Mouse (Mus musculus) stomach, postnatal 0 days (tissue): ENCODE data around the gene Tnfsf13. TPM values are rescaled to one million over a fixed set of nuclear protein-coding genes. Genes with fewer than 3 reads are reported as not detected.

ENCODE experiments used
- ATAC-seq: fragments of 200-750 bp; cut with Nextera tagmentation; 2 replicates; pipeline ENCODE4 v1.8.0; 2017; ENCODE audit not compliant: low FRiP score, low TSS enrichment
- DNase-seq: peaks from one replicate; pipeline ENCODE4 v3.0.0-alpha.2; 2016; ENCODE audit warnings: low spot score
- H3K27ac ChIP-seq: fragments of 300-500 bp; sonication (generic); replicated peaks from 2 replicates; pipeline ENCODE4 v1.5.1; 2014; ENCODE audit warnings: mild to moderate bottlenecking, control low read depth
- H3K27me3 ChIP-seq: fragments of 300-500 bp; sonication (generic); 2 replicates; pipeline ENCODE4 v1.6.1; 2014; ENCODE audit warnings: low read length; ENCODE audit not compliant: control insufficient read depth, insufficient read depth
- H3K36me3 ChIP-seq: fragments of 300-500 bp; sonication (generic); 2 replicates; pipeline ENCODE4 v1.6.1; 2014; ENCODE audit warnings: low read length, mixed read lengths; ENCODE audit not compliant: control insufficient read depth, insufficient read depth
- H3K4me1 ChIP-seq: fragments of 300-500 bp; sonication (generic); replicated peaks from 2 replicates; pipeline ENCODE4 v1.6.1; 2014; ENCODE audit warnings: antibody characterized with exemption; ENCODE audit not compliant: control insufficient read depth, insufficient read depth
- H3K4me2 ChIP-seq: fragments of 300-500 bp; sonication (generic); replicated peaks from 2 replicates; pipeline ENCODE4 v1.6.1; 2014; ENCODE audit warnings: low read depth, mild to moderate bottlenecking, control low read depth, moderate library complexity
- H3K4me3 ChIP-seq: fragments of 300-500 bp; sonication (generic); 2 replicates; pipeline ENCODE4 v1.5.1; 2014; ENCODE audit warnings: low read depth, low read length, control low read depth
- H3K9ac ChIP-seq: fragments of 300-500 bp; sonication (generic); 2 replicates; pipeline ENCODE4 v1.6.1; 2014; ENCODE audit warnings: mild to moderate bottlenecking, low read length, control low read depth, mixed read lengths
- H3K9me3 ChIP-seq: fragments of 300-500 bp; sonication (generic); 2 replicates; pipeline ENCODE4 v1.6.1; 2016; ENCODE audit warnings: low read length; ENCODE audit not compliant: control insufficient read depth
- CTCF ChIP-seq: IDR thresholded peaks from 2 replicates; pipeline ENCODE4 v1.5.1; 2016; ENCODE audit warnings: antibody characterized with exemption, low read depth, mild to moderate bottlenecking, moderate library complexity
- EP300 ChIP-seq: optimal IDR thresholded peaks from 2 replicates; pipeline ENCODE3; 2016; ENCODE audit warnings: antibody characterized with exemption
- WGBS: fragments of 180-500 bp; shearing (Covaris S2); extraction: QIAGEN DNeasy Blood & Tissue Kit; methylation state at CpG from one replicate; pipeline ENCODE4 v1.1.7; 2014; 5-methylcytosine and 5-hydroxymethylcytosine counted together
- polyA plus RNA-seq: library from polyadenylated mRNA; unstranded; fragments of >200 nt; fragmentation: Nextera tagmentation; extraction: Ambion mirVana; gene quantifications from 2 replicates; pipeline ENCODE4 v1.2.1, GENCODE M21; 2015

The Tnfsf13 gene
- polyA plus RNA-seq, 1 experiment from 2014 or later, result 0.50 TPM

DNA sequence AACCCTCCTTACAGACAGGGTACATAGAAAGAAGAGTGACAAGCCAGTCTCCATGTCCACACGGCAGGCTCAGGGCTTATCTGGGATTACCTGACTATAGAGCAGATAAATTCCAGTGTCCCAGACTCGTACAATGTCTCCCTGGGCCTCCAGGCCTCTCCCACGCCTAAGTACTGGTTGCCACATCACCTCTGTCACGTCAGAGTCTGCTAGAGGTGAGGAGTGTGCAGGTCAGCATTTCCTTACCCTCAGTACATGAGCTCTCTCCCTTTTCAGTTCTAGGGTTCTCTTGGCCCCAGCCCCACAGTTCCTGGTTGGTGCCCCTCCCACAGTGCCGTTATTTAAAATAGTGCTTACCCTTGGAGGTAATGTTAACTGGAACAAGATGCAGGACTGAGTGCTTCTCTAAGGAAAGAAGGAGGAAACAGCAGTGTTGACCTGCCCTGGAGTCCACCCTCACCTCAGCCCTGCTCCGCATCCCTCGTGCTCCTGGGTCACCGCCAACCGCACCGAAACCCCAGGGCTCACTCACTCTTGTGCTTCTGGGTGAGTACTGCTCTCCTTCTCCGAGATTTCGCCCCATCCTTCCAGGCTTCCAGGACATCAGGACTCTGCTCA is 1.3 kb downstream of the Tnfsf13 start:
- no peaks in the 10 kb centered on the region for H3K36me3 ChIP-seq
- WGBS, result 68% methylated on average over 12 of the region's 12 CpGs
- DNase-seq (peak; percentile 41), ATAC-seq (no peak)
- no peak overlapping the region for H3K4me3 ChIP-seq
- no peaks in the 10 kb centered on the region for H3K27me3 ChIP-seq
- H3K9me3 ChIP-seq, result no peaks in the 10 kb centered on the region
- no peak overlapping the region for H3K9ac ChIP-seq
- peaks cover 12% of the 10 kb centered on the region for H3K4me1 ChIP-seq
- TF ChIP-seq EP300 (no peak), CTCF (no peak)
- H3K4me2 ChIP-seq, result no peak overlapping the region
- H3K27ac ChIP-seq, result peak overlapping the region; percentile 49

DNA sequence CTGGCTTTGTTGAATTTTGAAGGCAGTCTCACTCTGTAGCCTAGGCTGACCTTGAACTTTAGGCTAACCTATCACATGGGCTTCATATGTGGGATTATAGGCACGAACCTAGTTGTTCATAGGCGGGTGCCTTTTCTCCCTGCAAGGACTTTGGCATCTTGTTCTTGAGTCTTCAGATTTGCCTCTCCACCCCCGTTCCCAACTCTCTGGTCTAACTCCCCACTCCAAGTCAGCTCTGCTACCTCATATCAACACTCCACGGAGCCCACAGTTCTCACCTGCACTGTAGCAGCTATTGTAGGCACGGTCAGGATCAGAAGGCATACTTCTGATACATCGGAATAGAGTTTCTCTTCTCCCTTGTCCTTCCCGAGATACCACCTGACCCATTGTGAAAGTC is 2.0 kb downstream of the Tnfsf13 start:
- Histone ChIP-seq H3K36me3 (no peaks in the 10 kb centered on the region), H3K4me1 (peaks cover 12% of the 10 kb centered on the region), H3K9me3 (no peaks in the 10 kb centered on the region), H3K4me2 (no peak overlapping the region), H3K27me3 (no peaks in the 10 kb centered on the region), H3K4me3 (no peak overlapping the region), H3K9ac (no peak overlapping the region), H3K27ac (peak overlapping the region; percentile 49; the same call in 1 of the 2 replicates)
- no peak for ATAC-seq
- no peak for DNase-seq
- 73% methylated on average over 7 of the region's 7 CpGs for WGBS
- no peak for TF ChIP-seq EP300
- TF ChIP-seq CTCF, result no peak

DNA sequence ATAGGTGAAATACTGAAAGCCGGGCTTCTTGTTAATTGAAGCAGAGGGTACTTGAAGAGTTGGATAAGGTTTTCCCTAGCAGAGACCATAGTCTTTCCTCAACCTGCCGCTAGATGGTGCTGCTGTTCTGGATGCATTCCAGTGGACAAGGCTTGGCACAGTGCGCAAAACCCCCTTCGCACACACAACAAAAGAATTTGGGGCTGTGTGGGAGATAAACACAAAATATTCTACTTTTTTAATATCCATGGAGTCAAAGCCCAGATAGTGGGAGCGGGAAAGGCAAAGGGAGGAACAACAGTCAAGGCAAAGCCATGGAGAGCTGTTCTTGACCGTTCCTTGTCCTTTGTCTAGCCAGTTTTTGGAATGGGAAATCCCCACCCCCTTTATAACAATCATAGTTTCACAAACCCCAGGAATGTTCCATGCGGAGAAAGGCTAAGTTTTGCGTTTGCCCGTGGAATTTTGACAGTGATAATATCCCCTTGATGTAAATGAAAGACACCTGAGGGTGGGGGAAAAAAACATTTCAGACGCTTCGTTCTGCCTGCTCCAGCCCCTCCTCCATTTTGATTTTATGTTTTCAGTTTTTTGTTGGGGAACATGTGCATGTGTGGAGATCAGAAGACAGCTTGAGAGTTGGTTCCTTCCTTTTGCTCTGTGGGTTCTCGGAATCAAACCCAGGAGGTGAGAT is 2.6 kb downstream of the Tnfsf13 start:
- Histone ChIP-seq H3K4me3 (peak overlapping the region; percentile 17; the same call in 1 of the 2 replicates), H3K36me3 (0 out of 2 replicates have a peak, but pooled peaks cover 2% of the 10 kb centered on the region), H3K27me3 (no peaks in the 10 kb centered on the region), H3K4me2 (peak overlapping the region; percentile 67), H3K9ac (0 out of 2 replicates have a peak overlapping the region, but pooled peaks have one; percentile 28), H3K4me1 (peaks cover 12% of the 10 kb centered on the region), H3K27ac (peak overlapping the region; percentile 90), H3K9me3 (no peaks in the 10 kb centered on the region)
- DNase-seq, result peak; percentile 89
- 8% methylated on average over 12 of the region's 12 CpGs for WGBS
- TF ChIP-seq CTCF, result peak; percentile 96
- no peak for TF ChIP-seq EP300
- peak; percentile 13; the same call in 1 of the 2 replicates for ATAC-seq

DNA sequence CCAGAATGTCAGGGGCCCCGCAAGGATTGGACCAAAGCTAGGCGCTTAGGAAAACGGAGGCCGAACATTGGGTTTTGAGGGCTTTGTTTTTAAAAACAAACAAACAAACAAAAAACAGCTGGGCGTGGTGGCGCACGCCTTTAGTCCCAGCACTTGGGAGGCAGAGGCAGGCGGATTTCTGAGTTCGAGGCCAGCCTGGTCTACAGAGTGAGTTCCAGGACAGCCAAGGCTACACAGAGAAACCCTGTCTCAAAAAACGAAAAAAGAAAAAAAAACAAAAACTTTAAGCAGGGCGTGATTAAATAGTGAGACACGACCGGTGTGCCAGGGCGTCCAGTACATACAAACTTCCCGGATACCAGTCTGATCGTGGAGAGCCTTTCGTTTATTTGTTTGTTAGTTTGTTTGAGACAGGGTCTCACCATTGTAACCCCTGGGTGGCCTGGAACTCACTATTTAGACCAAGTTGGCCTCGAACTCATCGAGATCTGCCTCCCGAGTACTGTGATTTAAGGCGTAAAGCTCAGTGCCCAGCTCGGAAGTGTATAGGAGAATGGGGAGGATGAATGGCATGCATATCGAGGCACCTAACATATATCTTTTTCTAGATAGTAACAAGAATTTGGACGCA is 3.3 kb downstream of the Tnfsf13 start:
- peak overlapping the region; percentile 61 for H3K9ac ChIP-seq
- H3K27me3 ChIP-seq, result no peaks in the 10 kb centered on the region
- DNase-seq, result peak; percentile 34
- 0 out of 2 replicates have a peak, but pooled peaks cover 2% of the 10 kb centered on the region for H3K36me3 ChIP-seq
- H3K4me1 ChIP-seq, result peaks cover 12% of the 10 kb centered on the region
- H3K9me3 ChIP-seq, result no peaks in the 10 kb centered on the region
- WGBS, result 18% methylated on average over 24 of the region's 24 CpGs
- peak overlapping the region; percentile 90 for H3K27ac ChIP-seq
- H3K4me3 ChIP-seq, result peak overlapping the region; percentile 82
- TF ChIP-seq EP300 (no peak), CTCF (no peak)
- H3K4me2 ChIP-seq, result peak overlapping the region; percentile 67
- no peak; the same call in 1 of the 2 replicates for ATAC-seq

DNA sequence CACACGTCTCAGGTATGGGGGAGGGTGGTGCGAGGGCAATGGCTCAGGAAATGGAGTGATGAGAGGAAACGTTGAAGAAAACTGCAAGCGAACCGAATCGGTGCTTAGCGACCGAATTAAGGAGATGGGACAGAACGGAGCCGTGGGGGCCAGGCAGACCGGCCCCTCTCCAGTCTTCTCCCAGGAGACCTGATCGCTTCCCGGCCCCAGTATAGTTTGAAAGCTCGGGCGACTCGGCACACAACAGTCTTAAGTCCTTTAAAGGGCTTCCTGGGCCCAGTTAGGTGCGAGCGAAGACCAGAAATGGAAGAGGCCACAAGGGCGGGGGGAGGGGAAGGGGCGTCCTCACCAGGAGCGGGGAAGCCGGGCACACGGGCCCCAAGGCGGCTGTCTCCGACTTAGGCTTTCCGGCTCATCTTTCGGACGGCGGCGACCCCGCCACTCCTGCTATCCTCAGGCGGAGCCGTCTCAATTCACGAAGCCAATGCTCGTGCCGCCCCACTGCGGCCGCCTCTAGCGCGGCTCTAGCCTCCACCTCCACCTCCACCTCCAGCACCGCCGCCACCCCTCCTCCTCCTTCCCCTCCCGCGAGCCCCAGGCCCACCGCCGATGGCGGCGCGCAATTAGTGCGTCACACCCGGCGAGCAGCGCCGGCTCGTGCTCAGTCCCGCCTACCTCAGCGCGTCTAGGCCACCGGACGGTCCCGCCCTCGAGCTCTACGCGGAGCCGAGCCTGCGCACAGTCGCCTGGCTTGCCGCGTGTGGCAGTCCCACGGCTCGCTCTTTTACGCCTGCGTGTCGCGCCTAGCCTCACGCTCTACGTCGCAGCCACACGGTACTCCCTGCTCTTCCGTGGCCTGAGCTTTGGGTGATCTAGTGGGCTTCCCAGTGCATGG is 4.0 kb downstream of the Tnfsf13 start, which contains the start of gene Senp3:
Gene Senp3, minus strand, starts transcription at position 771 of the 895 bp plus-strand sequence.
- DNase-seq (peak; percentile 98), ATAC-seq (peak; percentile 94)
- no peaks in the 10 kb centered on the region for H3K27me3 ChIP-seq
- H3K9ac ChIP-seq, result peak within 1 kb of the TSS; percentile 85
- under 1% methylated on average over 77 of the region's 80 CpGs for WGBS
- H3K27ac ChIP-seq, result peak within 1 kb of the TSS; percentile 90
- TF ChIP-seq CTCF, result peak; percentile 16; the same call in 1 of the 2 replicates
- TF ChIP-seq EP300, result no peak
- H3K36me3 ChIP-seq, result peaks cover 4% of the 10 kb centered on the region; the same call in 1 of the 2 replicates
- peak within 1 kb of the TSS; percentile 67 for H3K4me2 ChIP-seq
- no peaks in the 10 kb centered on the region for H3K9me3 ChIP-seq
- peaks cover 12% of the 10 kb centered on the region for H3K4me1 ChIP-seq
- peak within 1 kb of the TSS; percentile 82 for H3K4me3 ChIP-seq
